Mouse (Mus musculus) limb, embryonic 12.5 days (tissue): ENCODE measurements at regions not wholly inside any gene's neighbourhood (a gene's known extent, or its start where the extent isn't known, plus 50 kb on each side); places are given as distances from the start of the nearest gene placed in this dataset.
"Not testable (repeated sequence)": the region's sequence is repeated elsewhere in the genome, so short reads cannot be mapped to it uniquely, and the experiment has no call there.

Source experiments
- ATAC-seq: fragments of 200-750 bp; cut with Nextera tagmentation; 2 replicates; pipeline ENCODE4 v1.8.0; 2017; ENCODE audit warnings: low read depth, moderate TSS enrichment; ENCODE audit not compliant: insufficient number of reproducible peaks, insufficient read depth, low FRiP score, low TSS enrichment
- H3K27ac ChIP-seq: fragments of 300-500 bp; sonication (generic); 2 replicates; pipeline ENCODE4 v1.5.1; 2016; ENCODE audit warnings: mild to moderate bottlenecking, moderate library complexity
- H3K27me3 ChIP-seq: fragments of 300-500 bp; sonication (generic); 2 replicates; pipeline ENCODE4 v1.6.1; 2016; ENCODE audit warnings: mild to moderate bottlenecking, moderate library complexity
- H3K36me3 ChIP-seq: fragments of 300-500 bp; sonication (generic); 2 replicates; pipeline ENCODE4 v1.6.1; 2016; ENCODE audit warnings: mild to moderate bottlenecking, moderate library complexity
- H3K4me1 ChIP-seq: fragments of 300-500 bp; sonication (generic); replicated peaks from 2 replicates; pipeline ENCODE4 v1.6.1; 2016
- H3K4me2 ChIP-seq: fragments of 300-500 bp; sonication (generic); 2 replicates; pipeline ENCODE4 v1.6.1; 2016; ENCODE audit warnings: mild to moderate bottlenecking, moderate library complexity
- H3K4me3 ChIP-seq: fragments of 300-500 bp; sonication (generic); replicated peaks from 2 replicates; pipeline ENCODE4 v1.5.1; 2016; ENCODE audit warnings: mild to moderate bottlenecking
- H3K9ac ChIP-seq: fragments of 300-500 bp; sonication (generic); replicated peaks from 2 replicates; pipeline ENCODE4 v1.6.1; 2016; ENCODE audit warnings: mild to moderate bottlenecking, moderate library complexity
- H3K9me3 ChIP-seq: fragments of 300-500 bp; sonication (generic); 2 replicates; pipeline ENCODE4 v1.6.1; 2016; ENCODE audit warnings: mild to moderate bottlenecking, moderate library complexity
- WGBS: fragments of 180-500 bp; shearing (Covaris S2); methylation state at CpG from one replicate; pipeline ENCODE4 v1.1.7; 2016; 5-methylcytosine and 5-hydroxymethylcytosine counted together

DNA sequence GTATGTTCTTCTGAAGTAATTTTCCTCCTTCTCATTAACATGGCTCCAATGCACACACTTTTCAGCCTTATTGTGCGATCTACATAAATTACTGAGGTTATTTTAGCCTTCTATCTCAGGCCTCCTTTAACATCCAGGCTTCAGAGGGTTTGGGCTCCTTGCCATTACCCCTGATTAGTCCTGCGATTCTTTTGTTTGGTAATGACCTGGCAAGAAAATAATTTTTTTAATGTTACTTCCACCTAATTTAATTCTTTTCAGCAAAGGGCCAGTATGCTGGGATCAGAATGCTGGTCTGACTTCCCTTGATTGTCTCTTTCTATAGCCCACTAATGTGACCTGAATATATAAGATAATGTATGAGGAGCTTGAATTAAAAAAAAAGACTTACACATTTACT lies 739.4 kb downstream of the Tbl1xr1 start:
- no peaks in the 10 kb centered on the region for H3K27me3 ChIP-seq
- no peaks in the 10 kb centered on the region for H3K4me1 ChIP-seq
- H3K4me3 ChIP-seq: no peak overlapping the region
- H3K27ac ChIP-seq: no peak overlapping the region
- H3K9me3 ChIP-seq: no peaks in the 10 kb centered on the region
- no peak overlapping the region for H3K9ac ChIP-seq
- 91% methylated on average over 2 of the region's 2 CpGs for WGBS
- H3K4me2 ChIP-seq: no peak overlapping the region
- H3K36me3 ChIP-seq: no peaks in the 10 kb centered on the region
- no peak for ATAC-seq

DNA sequence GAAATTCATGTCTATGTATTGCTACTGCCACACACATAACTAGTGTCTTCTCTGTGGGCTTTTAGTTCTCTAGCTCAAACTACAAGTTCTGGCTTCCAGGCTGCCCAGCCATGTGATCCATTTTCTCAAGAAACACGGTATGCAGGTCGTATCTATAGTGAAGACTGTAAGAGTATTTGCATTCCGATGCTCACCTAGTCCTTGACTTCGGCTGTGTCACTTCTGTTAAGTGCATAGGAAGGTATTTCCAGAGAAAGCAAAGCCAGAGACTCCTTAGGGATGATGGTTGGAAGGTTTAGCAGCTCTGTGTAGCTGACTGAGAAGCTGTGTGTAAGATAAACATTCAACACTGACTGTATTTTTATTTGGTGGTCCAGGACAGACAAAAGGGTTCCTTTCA lies 750.0 kb downstream of the Tbl1xr1 start:
- Histone ChIP-seq H3K36me3 (no peaks in the 10 kb centered on the region), H3K4me2 (no peak overlapping the region), H3K4me3 (no peak overlapping the region), H3K9ac (no peak overlapping the region), H3K27ac (no peak overlapping the region), H3K27me3 (no peaks in the 10 kb centered on the region), H3K9me3 (no peaks in the 10 kb centered on the region), H3K4me1 (no peaks in the 10 kb centered on the region)
- ATAC-seq: no peak
- WGBS: 90% methylated on average over 4 of the region's 4 CpGs

DNA sequence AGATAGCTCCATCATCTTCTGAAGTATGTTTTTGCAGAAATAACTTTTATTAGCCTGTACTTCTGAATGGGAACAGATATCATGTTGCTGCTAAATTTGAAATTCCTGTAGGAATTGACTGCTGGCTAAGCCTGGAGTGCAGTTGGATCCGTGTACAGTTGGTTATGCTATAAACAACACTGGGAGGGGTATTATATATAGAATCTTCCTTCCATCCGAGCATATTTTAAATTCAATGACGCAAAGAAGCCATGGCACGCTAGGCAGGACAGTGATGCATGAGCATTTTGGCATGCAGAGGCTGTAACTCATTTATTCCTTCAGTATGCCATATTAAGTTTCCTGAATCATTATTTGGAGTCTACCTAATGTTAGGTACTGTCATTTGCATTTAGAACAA lies 762.5 kb downstream of the Tbl1xr1 start:
- Histone ChIP-seq H3K9ac (no peak overlapping the region), H3K27me3 (no peaks in the 10 kb centered on the region), H3K4me2 (no peak overlapping the region), H3K4me1 (no peaks in the 10 kb centered on the region), H3K4me3 (no peak overlapping the region), H3K36me3 (no peaks in the 10 kb centered on the region), H3K9me3 (no peaks in the 10 kb centered on the region), H3K27ac (no peak overlapping the region)
- no peak for ATAC-seq
- WGBS: 73% methylated on average over 4 of the region's 4 CpGs

DNA sequence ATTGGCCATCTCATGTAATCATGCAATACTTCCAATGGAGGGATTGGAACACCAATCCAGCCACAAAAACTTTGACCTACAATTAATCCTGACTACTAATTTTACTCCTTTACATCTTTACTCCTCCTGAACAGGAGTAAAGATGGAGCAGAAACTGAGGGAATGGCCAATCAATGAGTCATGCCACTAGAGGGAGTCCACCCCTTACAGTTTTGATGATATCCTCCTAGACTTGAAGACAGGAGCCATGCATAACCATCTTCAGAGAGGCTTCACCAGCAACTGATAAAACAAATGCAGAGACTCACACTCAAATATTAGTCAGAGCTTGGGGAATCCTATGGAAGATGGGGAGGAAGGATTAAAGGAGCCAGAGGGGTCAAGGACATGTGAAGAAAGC lies 774.0 kb downstream of the Tbl1xr1 start:
- Histone ChIP-seq H3K4me3 (no peak overlapping the region), H3K27me3 (no peaks in the 10 kb centered on the region), H3K36me3 (no peaks in the 10 kb centered on the region), H3K27ac (no peak overlapping the region), H3K4me1 (no peaks in the 10 kb centered on the region), H3K9ac (no peak overlapping the region), H3K9me3 (no peaks in the 10 kb centered on the region), H3K4me2 (no peak overlapping the region)
- ATAC-seq: no peak

DNA sequence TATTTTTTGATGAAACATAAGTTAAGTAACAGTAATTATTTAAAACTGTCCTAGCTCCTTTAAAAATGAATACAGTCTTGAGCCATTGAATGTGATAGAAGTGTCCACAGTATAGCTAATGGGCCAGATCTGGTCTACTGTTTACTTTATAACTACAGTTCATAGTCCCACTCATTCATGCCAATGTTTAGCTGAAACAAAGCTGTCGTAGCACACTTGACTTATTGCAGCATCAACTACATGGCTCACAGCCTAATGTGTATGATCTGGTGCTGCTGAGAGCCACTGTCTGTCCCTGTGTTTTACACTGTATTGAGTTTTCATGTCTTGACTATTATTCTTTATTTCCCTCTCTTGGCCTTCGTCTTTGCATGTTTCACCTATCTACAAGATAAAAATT lies 787.1 kb downstream of the Tbl1xr1 start:
- Histone ChIP-seq H3K4me3 (no peak overlapping the region), H3K9ac (no peak overlapping the region), H3K27me3 (no peaks in the 10 kb centered on the region), H3K4me1 (no peaks in the 10 kb centered on the region), H3K9me3 (no peaks in the 10 kb centered on the region), H3K36me3 (no peaks in the 10 kb centered on the region), H3K4me2 (no peak overlapping the region), H3K27ac (no peak overlapping the region)
- ATAC-seq: no peak
- 92% methylated on average over 2 of the region's 2 CpGs for WGBS

DNA sequence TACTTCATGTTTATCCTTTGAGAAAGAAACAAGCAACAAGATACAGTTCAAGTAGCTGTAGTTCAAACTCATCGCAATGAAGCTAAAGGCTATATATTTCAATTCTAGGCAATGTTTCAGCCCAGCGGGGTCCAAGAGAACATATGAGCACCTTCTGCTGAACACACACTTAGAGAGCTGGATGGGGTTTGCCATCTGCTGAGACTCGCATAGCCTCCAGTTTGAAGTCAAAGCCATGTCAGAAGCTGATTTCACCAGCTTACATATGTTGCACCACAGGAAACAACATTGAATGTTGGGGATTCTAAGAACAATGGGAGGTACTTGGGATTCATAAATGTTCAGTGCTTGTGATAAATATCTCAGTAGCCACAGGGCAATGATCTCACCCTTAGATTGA lies 801.4 kb downstream of the Tbl1xr1 start:
- no peaks in the 10 kb centered on the region for H3K36me3 ChIP-seq

DNA sequence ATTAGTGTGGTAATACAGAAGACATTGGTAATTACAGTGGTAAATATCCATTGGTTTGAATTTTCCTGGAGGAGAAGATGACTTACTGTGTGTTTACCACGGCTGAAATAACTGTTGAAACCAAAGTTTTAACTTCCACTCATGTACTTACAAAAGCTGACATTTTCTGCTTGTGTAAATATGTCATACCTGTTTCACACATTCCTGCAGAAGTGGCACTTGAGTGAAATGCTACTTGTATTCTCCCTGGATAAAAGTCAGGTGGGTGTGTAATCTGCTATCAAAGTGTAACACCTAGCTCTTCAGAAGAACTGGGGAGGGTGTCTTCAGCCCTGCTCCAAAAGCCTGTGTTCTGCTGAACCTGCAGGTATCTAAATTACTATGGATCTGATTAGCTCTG lies 816.3 kb downstream of the Tbl1xr1 start:
- H3K4me1 ChIP-seq: no peaks in the 10 kb centered on the region
- no peaks in the 10 kb centered on the region for H3K27me3 ChIP-seq
- no peak for ATAC-seq
- H3K9ac ChIP-seq: no peak overlapping the region
- H3K9me3 ChIP-seq: no peaks in the 10 kb centered on the region
- H3K36me3 ChIP-seq: no peaks in the 10 kb centered on the region
- WGBS: 56% methylated on average over 1 of the region's 1 CpGs
- no peak overlapping the region for H3K4me3 ChIP-seq
- no peak overlapping the region for H3K4me2 ChIP-seq
- H3K27ac ChIP-seq: no peak overlapping the region

More for the DNA sequence above, 801.4 kb downstream of the Tbl1xr1 start:
- H3K27ac ChIP-seq: no peak overlapping the region
- H3K9ac ChIP-seq: no peak overlapping the region
- no peaks in the 10 kb centered on the region for H3K9me3 ChIP-seq
- H3K4me1 ChIP-seq: no peaks in the 10 kb centered on the region
- 91% methylated on average over 3 of the region's 3 CpGs for WGBS
- H3K27me3 ChIP-seq: no peaks in the 10 kb centered on the region
- H3K4me3 ChIP-seq: no peak overlapping the region
- no peak for ATAC-seq
- H3K4me2 ChIP-seq: no peak overlapping the region

DNA sequence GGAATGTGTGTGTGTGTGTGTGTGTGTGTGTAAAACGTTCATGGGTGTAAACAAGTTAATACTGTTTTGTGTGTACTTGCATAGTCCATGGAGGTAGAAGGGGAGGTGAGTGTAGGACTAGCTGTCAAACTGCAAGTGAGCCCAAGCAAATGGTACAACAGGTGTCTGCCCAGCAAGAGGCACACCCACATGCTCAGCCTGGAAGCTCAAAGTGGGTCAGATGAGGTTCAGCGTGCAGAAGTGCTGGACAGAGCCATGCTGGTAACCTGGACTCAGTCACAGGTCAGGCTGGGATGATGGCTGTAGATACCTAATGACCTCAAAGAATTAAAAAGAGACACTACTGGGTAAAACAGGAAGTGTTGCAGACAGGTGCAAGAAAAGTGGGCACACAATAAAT lies 821.2 kb downstream of the Tbl1xr1 start:
- no peak for ATAC-seq
- no peak overlapping the region for H3K27ac ChIP-seq
- no peak overlapping the region for H3K4me2 ChIP-seq
- H3K9ac ChIP-seq: no peak overlapping the region
- no peak overlapping the region for H3K4me3 ChIP-seq
- H3K9me3 ChIP-seq: no peaks in the 10 kb centered on the region
- 55% methylated on average over 2 of the region's 2 CpGs for WGBS
- H3K27me3 ChIP-seq: no peaks in the 10 kb centered on the region
- H3K4me1 ChIP-seq: no peaks in the 10 kb centered on the region
- no peaks in the 10 kb centered on the region for H3K36me3 ChIP-seq

DNA sequence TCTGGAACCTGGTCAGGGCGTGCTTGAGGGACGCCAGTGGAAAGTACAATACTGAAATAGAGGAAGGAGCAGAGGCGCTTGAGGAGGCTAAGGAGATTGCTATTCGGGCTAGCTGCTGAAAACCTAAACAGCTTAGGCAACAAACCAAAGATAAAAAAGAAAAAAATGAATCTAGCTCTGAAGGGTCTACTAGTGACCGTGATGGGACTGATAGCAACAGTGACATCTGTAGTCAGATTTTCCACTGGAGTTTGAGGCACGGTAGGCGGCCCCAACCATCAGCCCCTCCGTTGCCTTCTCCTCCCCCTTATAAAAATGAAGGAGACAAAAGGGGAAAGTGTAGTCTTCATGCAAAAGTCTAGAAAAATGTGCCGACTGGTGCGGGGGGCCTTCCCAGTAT lies 824.5 kb downstream of the Tbl1xr1 start:
- no peaks in the 10 kb centered on the region for H3K9me3 ChIP-seq
- no peaks in the 10 kb centered on the region for H3K27me3 ChIP-seq
- no peaks in the 10 kb centered on the region for H3K4me1 ChIP-seq
- no peak overlapping the region for H3K4me2 ChIP-seq
- no peak overlapping the region for H3K27ac ChIP-seq
- H3K4me3 ChIP-seq: no peak overlapping the region
- no peak for ATAC-seq
- no peak overlapping the region for H3K9ac ChIP-seq
- 93% methylated on average over 10 of the region's 10 CpGs for WGBS
- H3K36me3 ChIP-seq: no peaks in the 10 kb centered on the region

DNA sequence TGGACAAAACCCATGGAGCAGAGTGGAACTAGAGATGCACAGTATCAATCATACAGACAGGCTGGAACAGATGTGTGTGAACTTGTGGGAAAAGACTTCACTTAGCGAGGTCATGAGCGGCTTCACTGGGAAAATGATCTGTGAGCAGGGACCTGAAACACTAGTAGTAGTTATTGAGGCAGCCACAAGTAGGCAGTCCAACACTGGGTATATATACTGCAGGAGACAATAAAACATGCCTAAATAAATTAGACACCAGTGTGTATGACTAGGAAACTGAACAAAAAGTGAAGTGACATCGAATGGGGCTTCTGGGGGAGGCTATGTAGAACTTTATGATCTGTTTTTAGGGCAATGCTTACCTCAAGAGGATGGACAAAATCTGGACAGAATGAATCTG lies 852.5 kb downstream of the Tbl1xr1 start:
- H3K27ac ChIP-seq: no peak overlapping the region
- no peaks in the 10 kb centered on the region for H3K27me3 ChIP-seq
- H3K9ac ChIP-seq: no peak overlapping the region
- H3K36me3 ChIP-seq: no peaks in the 10 kb centered on the region
- H3K4me2 ChIP-seq: no peak overlapping the region
- H3K4me1 ChIP-seq: no peaks in the 10 kb centered on the region
- ATAC-seq: no peak
- H3K4me3 ChIP-seq: no peak overlapping the region
- WGBS: 76% methylated on average over 3 of the region's 3 CpGs
- no peaks in the 10 kb centered on the region for H3K9me3 ChIP-seq

DNA sequence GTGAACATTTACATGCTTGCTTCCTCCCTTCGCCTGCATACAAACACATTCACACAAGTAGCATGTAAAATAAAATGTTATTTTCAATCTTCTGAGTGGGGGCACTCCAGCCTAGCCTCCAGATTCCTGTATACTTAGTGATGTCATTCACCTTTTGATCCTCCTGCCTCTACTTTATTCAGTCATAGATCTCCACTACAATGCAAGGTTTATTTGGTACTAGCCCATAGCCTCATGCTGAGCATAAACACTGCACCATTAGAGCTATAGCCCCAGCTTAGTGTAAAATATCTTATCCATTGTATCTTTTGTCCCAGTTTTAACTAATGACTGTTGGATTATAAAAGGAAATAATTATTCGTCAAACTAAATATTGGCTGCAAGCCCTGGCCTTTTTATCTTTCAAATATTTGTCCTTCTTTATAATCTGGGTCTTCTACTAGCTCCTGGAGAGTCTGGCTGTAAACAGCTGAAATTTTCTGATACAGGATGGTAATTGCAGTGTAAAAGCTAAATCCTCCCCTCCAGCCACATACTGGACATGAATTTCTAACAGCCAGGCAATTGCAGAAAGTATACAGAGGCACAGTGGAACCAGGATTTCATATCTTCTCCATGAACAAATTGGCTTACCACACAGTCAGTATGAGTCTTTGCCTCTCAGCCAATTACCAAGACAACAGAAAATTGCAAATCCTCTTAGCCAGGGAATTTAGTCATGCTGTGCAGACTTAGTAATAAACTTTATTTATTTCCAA lies 853.5 kb downstream of the Tbl1xr1 start:
- Histone ChIP-seq H3K9ac (no peak overlapping the region), H3K4me3 (no peak overlapping the region), H3K27ac (no peak overlapping the region), H3K27me3 (no peaks in the 10 kb centered on the region), H3K36me3 (no peaks in the 10 kb centered on the region), H3K4me2 (no peak overlapping the region), H3K9me3 (no peaks in the 10 kb centered on the region), H3K4me1 (no peaks in the 10 kb centered on the region)
- ATAC-seq: no peak
- 86% methylated on average over 2 of the region's 2 CpGs for WGBS

DNA sequence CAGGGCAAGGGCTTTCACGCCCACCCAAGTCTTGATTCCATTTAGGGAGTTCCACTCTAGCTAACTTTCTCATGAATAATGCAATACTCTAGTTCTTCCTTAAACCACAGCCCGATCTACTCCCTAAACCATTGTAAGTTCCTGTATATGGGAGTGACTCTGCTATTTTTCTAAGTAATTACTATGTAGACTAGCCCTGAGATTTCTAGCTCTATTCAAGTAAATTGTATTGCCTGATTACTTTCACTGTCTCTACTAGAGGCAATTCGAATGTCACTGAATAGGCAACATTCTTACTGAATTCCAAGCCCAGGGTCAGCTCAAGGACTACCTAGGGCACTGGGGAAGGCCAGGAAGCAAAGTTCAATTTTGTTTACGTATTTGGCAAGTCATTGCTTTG lies 869.2 kb downstream of the Tbl1xr1 start:
- H3K4me2 ChIP-seq, H3K36me3 ChIP-seq, ATAC-seq, H3K9me3 ChIP-seq, H3K4me3 ChIP-seq, H3K27ac ChIP-seq, H3K9ac ChIP-seq, H3K27me3 ChIP-seq, H3K4me1 ChIP-seq: not testable (repeated sequence)
- WGBS: 81% methylated on average over 4 of the region's 4 CpGs
